Mouse (Mus musculus): ENCODE measurements around the gene Gas2.

Gene Gas2

DNA sequence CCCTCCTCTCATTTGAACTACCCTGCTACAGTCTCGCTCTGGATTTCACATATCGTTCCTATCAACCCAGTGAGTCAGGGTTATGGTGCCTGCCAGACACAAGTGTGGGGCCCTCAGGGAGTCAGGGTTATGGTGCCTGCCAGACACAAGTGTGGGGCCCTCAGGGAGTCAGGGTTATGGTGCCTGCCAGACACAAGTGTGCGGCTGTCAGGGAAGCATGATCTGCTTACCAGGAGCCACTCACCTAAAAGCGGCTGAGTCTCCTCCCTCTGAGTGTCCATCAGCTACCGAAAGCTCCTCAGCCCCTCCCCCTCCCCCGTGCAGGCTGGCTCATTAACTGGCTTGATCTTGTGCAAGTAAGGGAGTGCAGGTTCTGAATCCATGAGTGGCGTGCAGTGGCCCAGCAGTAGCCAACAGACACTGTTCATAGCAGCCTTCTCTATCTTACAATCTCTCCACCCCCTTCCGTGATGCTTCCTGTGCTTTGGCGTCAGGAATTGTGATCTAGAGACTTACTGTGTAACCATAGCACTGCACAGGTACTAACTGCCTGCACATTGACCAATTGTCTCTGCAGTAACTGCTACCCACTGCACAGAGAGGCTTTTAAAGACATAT, 93.7 kb downstream of the Gas2 start:
- in situ Hi-C loops (cut with MboI; ENCODE audit: low pct_unique_long_range_greater_than_20kb in 1 of 2, low sequenced_read_pairs in 2 of 2, unreplicated experiment in 1 of 2) = loop anchor here in 1 of 2 experiments (25.0 kb wide), 1 partner anchor 318 kb away; no protein-coding TSS in a partner anchor

DNA sequence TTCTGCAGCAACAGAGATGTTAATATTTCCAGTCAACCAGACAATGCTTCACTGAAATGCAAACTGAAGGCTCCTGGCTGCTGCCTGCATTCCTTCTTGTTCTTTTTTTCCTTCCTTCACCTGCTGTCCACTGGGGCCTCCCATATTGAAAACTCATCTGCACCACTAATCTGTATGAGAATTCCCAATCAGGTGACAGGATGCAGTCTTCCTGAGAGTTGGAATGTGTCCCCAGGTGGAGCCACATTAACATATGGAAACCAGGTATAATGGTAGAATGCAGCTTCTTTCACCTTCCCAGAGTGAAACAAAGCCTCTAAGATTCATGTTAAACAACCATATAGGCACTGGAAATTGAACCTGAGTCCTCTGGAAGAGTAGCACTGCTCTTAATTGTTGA, 96.0 kb downstream of the Gas2 start:
- in situ Hi-C loops (cut with MboI; ENCODE audit: low pct_unique_long_range_greater_than_20kb in 1 of 2, low sequenced_read_pairs in 2 of 2, unreplicated experiment in 1 of 2) = loop anchor here in 1 of 2 experiments (25.0 kb wide), 1 partner anchor 320 kb away; no protein-coding TSS in a partner anchor

DNA sequence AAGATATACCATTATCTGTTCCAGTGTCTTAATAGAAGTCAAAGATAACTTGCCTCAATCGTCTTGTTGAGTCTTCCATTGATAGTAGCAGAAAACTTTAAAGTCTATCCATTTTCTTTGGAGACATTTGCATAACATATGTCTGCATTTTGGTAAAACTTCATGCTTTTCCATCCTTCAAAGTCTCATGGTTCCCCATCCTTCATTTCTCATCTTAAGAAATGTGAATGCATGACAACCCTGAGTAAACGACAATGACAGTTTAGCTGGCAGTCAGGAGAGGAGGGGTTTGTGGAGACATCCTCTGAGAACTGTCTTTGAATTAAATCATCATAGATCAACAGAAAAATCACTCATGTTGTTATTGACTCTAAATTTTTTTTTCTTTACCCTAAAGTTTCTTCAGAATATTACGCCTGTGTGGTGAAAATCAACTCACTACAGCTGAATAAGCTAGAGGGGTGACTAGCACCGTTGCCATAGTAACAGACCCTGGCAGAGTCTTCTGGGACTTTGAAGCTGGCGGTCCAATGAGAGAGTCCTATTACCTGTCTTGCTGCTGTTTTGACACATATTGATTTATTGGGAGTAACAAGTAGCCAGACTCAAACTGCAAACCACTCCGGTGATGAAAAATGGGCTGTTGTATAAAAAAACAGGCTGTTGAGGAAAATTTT, 99.0 kb downstream of the Gas2 start:
- in situ Hi-C loops (cut with MboI; ENCODE audit: low pct_unique_long_range_greater_than_20kb in 1 of 2, low sequenced_read_pairs in 2 of 2, unreplicated experiment in 1 of 2) = loop anchor here in 1 of 2 experiments (25.0 kb wide), 1 partner anchor 324 kb away; no protein-coding TSS in a partner anchor

DNA sequence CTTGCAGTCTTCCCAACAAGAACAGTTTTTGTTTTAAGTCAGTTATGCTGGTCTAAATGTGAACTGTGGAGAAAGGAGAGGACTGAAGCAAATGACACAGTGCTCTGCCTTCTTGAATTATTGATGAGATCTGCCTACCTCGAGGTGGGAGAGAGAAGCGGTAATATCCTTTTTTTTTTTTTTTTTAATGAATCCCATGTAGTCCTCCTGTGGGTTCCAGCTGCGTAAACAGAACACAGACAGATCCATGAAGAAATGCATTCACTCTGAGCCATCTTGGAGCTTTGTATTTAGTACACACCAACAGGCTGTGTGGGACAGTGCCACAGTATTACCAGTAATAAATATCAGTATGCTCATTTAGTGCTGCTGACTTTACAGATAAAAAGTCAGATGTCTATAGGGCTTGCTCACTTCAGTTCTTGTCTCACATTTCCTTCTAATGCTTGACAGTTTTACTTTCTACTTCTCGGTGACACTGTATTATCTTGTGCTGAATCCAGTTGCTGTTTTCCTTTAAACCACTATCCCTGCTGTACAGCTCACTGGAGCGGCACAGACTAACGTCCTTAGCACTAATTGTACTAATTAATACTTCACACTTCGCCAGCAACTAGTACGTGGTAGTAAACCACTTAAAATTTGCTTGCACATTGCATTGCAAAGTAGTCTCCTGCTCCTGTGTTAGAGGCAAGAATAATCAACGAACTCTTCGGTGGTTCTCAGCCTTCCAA, 100.6 kb downstream of the Gas2 start:
- in situ Hi-C loops (cut with MboI; ENCODE audit: low pct_unique_long_range_greater_than_20kb in 1 of 2, low sequenced_read_pairs in 2 of 2, unreplicated experiment in 1 of 2) = loop anchor here in 1 of 2 experiments (25.0 kb wide), 1 partner anchor 325 kb away; no protein-coding TSS in a partner anchor

DNA sequence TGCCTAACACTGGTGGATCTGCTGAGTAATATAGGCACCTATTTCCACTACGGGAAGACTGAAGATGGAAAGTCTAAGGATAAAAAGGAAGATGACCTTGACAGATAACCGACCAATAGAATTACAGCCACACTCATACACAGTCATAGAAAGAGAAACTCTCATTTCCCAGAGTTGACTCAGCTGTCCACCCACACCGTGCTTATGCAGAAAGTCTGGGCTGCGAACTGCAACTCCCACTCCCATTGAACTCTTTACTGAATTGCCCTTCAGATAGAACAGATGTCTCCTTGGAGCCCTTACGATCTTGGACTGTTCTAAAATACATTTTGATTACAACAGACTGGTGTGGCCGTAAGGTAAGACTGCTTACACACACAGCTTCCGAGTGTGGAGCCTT, 102.9 kb downstream of the Gas2 start:
- in situ Hi-C loops (cut with MboI; ENCODE audit: low pct_unique_long_range_greater_than_20kb in 1 of 2, low sequenced_read_pairs in 2 of 2, unreplicated experiment in 1 of 2) = loop anchor here in 1 of 2 experiments (25.0 kb wide), 1 partner anchor 327 kb away; no protein-coding TSS in a partner anchor

DNA sequence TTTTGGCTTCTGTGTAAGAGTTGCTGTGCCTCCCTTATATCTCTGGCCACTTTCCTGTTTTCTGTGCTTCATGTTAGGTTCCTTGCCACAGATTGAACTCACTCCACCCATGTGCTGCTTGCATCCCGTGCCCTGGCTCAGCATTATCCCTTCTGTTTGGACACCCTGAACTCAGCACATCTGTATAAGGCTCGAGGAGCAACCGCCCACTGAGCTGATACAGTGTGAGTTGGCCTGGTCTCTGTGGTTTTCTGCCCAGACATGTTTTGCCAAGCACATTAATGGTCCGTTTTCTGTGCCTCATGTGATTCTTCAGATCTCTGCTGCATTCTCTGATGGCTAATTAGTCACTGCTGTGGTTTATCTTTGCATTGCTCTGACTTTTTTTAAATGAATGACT, 105.8 kb downstream of the Gas2 start:
- in situ Hi-C loops (cut with MboI; ENCODE audit: low pct_unique_long_range_greater_than_20kb in 1 of 2, low sequenced_read_pairs in 2 of 2, unreplicated experiment in 1 of 2) = loop anchor here in 1 of 2 experiments (25.0 kb wide), 1 partner anchor 330 kb away; no protein-coding TSS in a partner anchor

DNA sequence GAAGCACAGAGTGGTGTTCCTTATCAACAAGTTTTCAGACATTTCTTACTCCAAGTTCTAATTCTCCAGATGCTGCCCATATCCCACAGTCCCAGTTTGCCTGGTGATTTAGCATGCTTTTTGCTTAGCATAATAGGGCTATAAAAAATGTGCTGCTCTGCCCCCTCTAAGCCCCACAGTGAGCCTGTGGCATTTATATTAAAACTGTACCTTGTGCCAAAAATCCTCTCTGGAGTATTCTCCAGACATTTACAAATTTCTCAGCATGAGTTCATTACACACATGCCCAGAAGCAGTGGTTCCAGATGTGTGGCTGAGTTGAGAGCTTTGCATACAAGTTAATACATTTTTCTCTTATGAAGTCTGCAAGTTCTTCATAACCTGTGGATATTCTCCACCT, 107.6 kb downstream of the Gas2 start:
- in situ Hi-C loops (cut with MboI; ENCODE audit: low pct_unique_long_range_greater_than_20kb in 1 of 2, low sequenced_read_pairs in 2 of 2, unreplicated experiment in 1 of 2) = loop anchor here in 1 of 2 experiments (25.0 kb wide), 1 partner anchor 332 kb away; no protein-coding TSS in a partner anchor

DNA sequence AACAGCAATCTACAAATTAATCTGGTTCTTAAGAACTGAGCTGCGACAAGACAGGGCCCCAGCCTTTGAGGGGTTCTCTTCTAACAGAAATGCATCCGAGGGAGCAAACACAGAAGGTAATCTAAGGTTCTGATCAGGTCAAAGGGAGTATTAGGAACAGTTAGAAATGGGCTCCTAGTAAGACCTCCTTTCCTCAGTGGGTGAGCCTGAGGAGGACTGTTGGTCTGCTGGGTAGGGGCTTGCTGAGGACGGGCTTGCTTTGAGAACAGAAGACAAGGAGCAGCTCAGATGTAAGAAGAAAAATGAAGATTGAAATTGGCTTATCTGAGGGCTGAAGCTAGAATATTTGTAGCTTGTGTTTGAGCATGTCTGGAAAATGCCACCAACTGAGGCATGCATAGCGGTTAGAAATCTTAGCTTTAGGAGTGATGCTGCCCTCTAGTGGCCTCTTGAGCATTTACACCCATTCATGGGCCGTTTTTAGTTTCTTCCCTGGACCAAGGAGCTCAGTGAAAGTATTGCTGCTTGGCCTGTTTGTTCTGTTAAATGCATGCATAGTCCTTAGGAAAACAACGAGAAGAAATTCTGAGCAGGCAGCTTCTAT, 110.5 kb downstream of the Gas2 start:
- in situ Hi-C loops (cut with MboI; ENCODE audit: low pct_unique_long_range_greater_than_20kb in 1 of 2, low sequenced_read_pairs in 2 of 2, unreplicated experiment in 1 of 2) = loop anchor here (10.0 to 25.0 kb wide), 2 partner anchors 335 to 348 kb away; partner anchors contain the start of gene Slc17a6 (in 1 of the 2)

DNA sequence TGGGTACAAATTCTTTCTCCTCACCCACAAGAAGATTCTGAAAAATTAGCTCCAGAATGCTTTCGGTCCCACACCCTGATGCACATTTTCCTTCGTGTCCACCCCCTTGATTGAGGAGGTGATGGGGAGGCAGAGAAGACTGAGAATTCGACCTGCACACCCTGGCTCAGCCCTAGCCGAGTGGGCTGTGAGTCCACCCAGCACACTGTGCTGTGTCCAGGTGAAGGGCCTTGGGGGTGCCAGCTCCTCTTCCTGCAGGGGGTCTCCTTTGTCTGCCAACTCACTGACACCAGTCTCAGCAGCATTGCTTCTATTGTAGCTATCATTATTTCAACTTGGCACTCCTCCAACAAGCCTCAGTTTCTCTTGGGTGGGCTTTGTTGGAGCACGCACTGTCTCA, 111.3 kb downstream of the Gas2 start:
- in situ Hi-C loops (cut with MboI; ENCODE audit: low pct_unique_long_range_greater_than_20kb in 1 of 2, low sequenced_read_pairs in 2 of 2, unreplicated experiment in 1 of 2) = loop anchor here (10.0 to 25.0 kb wide), 2 partner anchors 336 to 348 kb away; partner anchors contain the start of gene Slc17a6 (in 1 of the 2)

DNA sequence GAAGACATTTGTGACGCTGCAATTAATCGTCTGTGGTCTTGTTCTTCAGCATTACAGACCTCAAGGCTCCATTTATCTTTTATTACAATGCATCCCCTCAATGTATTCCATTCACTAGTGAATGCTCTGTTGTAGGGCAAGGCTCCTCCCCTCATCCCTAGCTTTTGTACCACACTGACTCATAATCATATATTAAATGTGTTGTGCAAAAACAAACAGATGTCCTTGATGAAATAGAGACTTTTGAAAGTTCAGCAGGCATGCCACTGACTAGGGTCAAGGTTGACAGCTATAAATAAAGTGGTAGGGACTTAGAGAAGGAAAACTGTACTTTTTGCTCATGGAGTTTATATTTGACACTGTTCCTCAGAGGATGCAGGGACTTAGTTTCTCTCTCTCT, 111.7 kb downstream of the Gas2 start:
- in situ Hi-C loops (cut with MboI; ENCODE audit: low pct_unique_long_range_greater_than_20kb in 1 of 2, low sequenced_read_pairs in 2 of 2, unreplicated experiment in 1 of 2) = loop anchor here (10.0 to 25.0 kb wide), 2 partner anchors 336 to 349 kb away; partner anchors contain the start of gene Slc17a6 (in 1 of the 2)

DNA sequence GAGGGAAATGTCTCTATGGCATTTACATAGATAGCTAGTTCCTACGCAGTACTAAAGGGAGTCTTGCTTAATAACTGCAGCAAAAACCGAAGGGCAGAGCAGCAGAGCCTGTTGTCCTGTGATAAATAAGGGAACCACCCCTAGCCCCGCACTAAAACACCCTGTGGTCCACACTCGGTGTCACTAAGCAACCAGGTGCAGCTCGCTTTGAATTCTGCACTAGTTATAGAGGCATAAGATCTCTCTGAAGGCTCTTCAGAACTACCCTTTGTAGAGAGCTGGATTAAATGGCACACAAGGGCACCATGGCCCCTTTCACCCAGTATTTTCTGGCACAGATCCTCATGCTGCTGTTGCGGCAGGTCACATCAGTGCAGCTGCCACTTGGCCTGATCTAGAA, 113.4 kb downstream of the Gas2 start:
- in situ Hi-C loops (cut with MboI; ENCODE audit: low pct_unique_long_range_greater_than_20kb in 1 of 2, low sequenced_read_pairs in 2 of 2, unreplicated experiment in 1 of 2) = loop anchor here in 1 of 2 experiments (10.0 kb wide), 1 partner anchor 350 kb away; the partner anchor contains the start of gene Slc17a6

DNA sequence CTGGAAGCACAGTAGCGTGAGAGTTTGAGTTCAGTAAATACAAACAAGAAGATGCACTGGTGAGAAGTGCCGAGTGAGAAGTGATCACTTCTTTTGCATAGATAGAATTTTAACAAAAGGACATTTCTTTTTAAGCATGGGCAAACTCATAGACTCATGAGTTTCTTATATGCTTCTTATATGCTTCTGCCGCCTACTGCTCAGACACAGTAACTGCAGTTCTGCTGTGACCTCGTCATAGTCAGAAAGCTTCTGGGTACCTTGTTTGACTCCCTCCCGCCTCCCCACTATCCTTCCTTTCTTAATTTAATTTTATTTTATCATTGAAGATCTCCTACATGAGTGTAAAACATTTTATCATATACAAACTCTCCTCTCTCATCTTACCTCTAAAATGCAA, 117.5 kb downstream of the Gas2 start:
- in situ Hi-C loops (cut with MboI; ENCODE audit: low pct_unique_long_range_greater_than_20kb in 1 of 2, low sequenced_read_pairs in 2 of 2, unreplicated experiment in 1 of 2) = loop anchor here in 1 of 2 experiments (10.0 kb wide), 1 partner anchor 354 kb away; the partner anchor contains the start of gene Slc17a6

DNA sequence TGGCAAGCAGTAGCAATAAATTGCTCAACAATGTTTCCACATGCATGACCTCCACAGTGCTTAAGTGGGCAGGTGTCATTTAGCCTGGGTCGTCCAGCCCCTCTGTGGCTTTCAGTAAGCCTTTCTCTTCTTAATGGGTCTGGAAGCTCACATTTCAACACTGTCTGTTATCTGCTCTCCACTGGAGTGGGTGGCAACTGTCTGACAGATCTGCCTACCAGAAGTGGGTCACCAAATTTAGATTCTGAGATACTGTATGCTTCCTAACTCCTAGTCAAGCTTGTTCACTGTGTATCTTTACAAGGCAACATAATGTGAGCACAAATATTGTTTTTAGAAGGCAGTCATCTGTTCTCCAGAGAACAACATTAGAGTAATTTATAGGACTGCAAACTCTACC, 120.5 kb downstream of the Gas2 start:
- in situ Hi-C loops (cut with MboI; ENCODE audit: low pct_unique_long_range_greater_than_20kb in 1 of 2, low sequenced_read_pairs in 2 of 2, unreplicated experiment in 1 of 2) = no loop called here

DNA sequence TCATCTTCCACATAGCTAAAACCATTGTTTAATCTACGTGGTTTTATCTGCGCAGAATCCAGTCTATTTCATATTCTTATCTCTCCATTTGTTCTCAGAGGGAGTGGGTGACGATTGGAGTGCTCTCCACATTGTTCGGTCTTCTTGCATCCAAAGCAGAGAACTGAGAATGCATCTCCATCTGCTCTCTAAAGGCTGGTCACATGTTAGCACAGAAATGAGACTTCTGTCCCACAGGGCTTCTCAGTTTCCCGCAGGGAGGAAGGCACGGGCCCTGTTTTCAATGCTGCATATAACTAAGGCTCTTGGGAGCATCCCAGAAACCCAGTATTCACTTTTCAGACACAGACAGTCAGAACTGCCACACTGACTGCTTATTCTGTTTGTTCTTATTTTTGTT, 123.9 kb downstream of the Gas2 start:
- in situ Hi-C loops (cut with MboI; ENCODE audit: low pct_unique_long_range_greater_than_20kb in 1 of 2, low sequenced_read_pairs in 2 of 2, unreplicated experiment in 1 of 2) = no loop called here

DNA sequence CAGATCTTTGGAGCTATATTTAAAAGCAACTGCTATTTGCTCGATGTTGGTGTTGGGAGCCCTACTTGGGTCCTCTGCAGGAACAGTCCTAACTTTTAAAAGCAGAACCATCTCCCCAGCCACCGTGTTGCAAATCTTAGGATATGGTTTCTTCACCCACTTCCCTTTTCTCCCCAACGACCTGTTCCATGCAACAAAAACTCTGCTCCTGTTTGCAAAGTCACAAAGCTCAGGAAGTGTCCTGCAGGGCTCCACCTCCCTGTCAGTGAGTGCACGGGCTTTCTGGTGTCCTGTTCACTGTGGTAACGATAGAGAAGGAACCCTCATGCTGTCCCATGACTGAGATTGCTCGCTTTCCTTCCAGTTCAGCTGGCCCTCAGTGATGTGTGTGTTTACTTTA, 125.1 kb downstream of the Gas2 start:
- in situ Hi-C loops (cut with MboI; ENCODE audit: low pct_unique_long_range_greater_than_20kb in 1 of 2, low sequenced_read_pairs in 2 of 2, unreplicated experiment in 1 of 2) = no loop called here

DNA sequence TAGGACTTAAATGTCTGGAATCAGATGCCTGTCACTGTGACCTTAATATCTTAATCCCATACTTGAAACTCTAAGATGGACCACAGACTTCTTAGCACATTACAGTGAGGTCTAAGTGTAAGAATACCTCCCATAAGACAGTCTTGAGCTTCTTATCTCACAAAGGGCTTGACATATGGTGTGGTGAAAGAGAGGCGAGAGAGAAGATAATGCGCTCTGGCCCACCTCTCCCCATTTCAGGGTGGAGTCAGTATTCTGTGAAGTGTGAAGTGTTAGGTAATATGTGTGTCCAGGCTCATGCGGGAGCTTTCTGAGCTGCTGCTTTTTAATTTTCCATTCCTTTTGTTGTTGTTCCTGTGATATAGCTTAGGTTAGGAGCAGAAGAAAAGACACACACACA, 129.2 kb downstream of the Gas2 start:
- in situ Hi-C loops (cut with MboI; ENCODE audit: low pct_unique_long_range_greater_than_20kb in 1 of 2, low sequenced_read_pairs in 2 of 2, unreplicated experiment in 1 of 2) = no loop called here

DNA sequence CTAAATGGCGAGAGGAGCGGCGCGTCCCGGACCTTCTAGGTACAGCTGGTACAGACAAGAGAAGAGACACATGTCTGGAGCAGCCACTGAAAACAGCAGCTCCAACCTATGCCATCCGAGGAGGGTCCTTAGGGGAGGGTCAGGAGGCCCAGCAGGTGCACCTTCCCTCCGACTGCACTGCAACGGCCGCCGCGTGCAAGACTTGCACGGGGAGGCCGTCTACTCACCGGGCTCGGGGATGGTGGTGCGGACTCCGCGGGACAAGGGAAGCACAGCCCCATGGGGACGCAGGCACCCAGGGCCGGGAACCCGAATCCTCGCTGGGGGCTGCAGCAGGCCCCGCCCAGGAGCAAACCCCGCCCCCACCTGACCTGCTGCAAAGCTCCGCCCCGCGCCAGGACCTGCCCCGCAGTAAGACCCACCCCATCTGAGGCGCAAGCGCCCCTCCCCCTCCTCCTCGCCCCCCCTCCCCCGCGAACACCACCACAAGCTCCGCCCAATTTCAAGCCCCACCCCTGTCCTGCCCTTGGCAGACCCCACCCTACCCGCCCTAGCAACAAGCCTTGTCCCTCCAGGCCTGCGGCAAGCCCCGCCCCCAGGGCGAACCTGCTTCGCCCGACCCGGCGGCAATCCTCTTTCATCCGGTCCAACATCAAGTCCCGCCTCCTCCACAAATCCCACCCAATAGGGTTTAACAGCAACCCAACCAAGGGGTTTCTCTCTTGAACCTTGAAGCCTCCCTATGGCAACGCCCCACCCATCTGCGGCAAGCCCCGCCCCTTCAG, 143.9 kb downstream of the Gas2 start, which contains the start of gene Svip:
Svip (minus strand) TSS at position 508 of the 785 bp plus-strand sequence.
- in situ Hi-C loops (cut with MboI; ENCODE audit: low pct_unique_long_range_greater_than_20kb in 1 of 2, low sequenced_read_pairs in 2 of 2, unreplicated experiment in 1 of 2) = no loop called here

DNA sequence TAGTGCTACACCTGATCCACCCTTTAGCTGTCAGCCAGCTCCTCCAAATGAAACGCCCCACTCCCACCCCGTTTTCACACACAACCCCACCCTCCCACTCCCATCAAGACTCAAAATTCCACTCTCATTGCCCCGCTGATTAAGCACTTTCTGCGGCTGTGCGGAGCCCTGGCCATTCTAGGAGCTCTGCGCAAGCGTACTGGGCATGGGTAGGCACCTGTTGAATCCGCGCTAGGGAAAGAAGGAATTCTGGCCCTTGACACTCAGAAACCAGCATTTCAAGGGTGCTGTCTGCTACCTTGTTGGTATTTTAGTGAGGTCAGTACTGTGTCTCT, 144.4 kb downstream of the Gas2 start:
- in situ Hi-C loops (cut with MboI; ENCODE audit: low pct_unique_long_range_greater_than_20kb in 1 of 2, low sequenced_read_pairs in 2 of 2, unreplicated experiment in 1 of 2) = no loop called here

All from mouse embryonic stem cell (cell line).